Mouse (Mus musculus) left cerebral cortex, adult 2 months (tissue): ENCODE data around the gene Il4i1. TPM values are rescaled to one million over a fixed set of nuclear protein-coding genes. Genes with fewer than 3 reads are reported as not detected.

Experiments used
- DNase-seq, 2 experiments: peaks; one replicate each; pipeline ENCODE4 v3.0.0; 2021 to 2022; ENCODE audit warnings: low spot score in 2 of 2, mixed read lengths in 1 of 2; ENCODE audit errors: extremely low spot score in 1 of 2
- H3K27ac ChIP-seq: fragments of 200-600 bp; 2 replicates; pipeline ENCODE4 v1.8.1; 2022
- H3K4me3 ChIP-seq: fragments of 200-600 bp; 2 replicates; pipeline ENCODE4 v1.8.1; 2022
- CTCF ChIP-seq: fragments of 200-600 bp; IDR thresholded peaks from 2 replicates; pipeline ENCODE4 v1.8.1; 2022; ENCODE audit warnings: antibody characterized with exemption, mild to moderate bottlenecking, moderate library complexity
- intact Hi-C: fragments of 180-260 bp; cut with DNase I; formaldehyde crosslinking; loops from one replicate; pipeline ENCODE4 v1.15.1; 2025
- microRNA-seq, 2 experiments: library from miRNA; unstranded; fragments of <30 nt; microRNA quantifications; one replicate each; pipeline ENCODE4 v1.2.0; 2021
- total RNA-seq, 2 experiments: library from RNA; stranded (reverse); gene quantifications; 2 replicates each; pipeline ENCODE4 v1.2.3; 2021

The Il4i1 gene
- total RNA-seq, 2 experiments from 2014 or later: 1.8 to 2.0 TPM

DNA sequence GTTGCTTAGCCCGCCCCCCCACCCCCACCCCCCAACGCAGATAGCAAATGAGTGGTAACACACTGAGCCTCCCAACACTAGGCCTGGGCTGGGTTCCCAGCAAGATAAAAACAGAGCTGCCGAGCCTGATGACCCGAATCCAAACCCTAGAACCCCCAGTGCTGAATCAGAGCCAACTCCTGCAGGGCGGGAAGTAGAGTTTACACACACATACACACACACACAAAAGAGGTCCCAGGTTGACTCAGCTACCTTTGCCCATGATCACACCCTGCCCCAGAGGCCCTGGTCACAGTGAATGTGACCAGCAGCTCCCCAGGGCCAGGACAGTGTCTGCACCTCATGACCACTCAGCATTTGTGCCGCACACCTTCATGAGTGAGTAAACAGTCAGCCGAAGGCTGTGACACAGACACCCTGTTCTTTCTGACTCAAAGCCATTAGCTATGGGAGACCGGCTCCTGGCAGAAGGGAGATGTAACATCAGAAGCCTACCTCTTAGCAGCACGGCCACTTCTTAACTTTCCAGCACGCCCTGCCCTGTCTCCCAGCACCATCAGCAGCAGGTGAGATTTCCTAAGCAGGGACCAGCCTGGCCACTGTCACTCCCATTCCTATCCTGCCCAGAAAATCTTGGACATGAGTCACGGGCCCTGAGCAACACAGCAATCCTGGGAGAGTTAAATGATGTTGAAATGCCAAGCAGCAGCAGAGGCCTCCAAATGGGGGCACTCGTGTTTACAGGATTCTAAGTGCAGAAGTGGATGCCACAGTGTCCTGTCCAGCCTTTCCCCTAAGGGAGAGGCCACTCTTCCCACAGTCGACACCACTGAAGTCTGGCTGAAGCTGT is 72.3 kb downstream of the Il4i1 start:
- intact Hi-C loops: no loop called here
- no peak overlapping the region for H3K27ac ChIP-seq
- H3K4me3 ChIP-seq: no peak overlapping the region
- no peak for TF ChIP-seq CTCF
- no peak for DNase-seq

DNA sequence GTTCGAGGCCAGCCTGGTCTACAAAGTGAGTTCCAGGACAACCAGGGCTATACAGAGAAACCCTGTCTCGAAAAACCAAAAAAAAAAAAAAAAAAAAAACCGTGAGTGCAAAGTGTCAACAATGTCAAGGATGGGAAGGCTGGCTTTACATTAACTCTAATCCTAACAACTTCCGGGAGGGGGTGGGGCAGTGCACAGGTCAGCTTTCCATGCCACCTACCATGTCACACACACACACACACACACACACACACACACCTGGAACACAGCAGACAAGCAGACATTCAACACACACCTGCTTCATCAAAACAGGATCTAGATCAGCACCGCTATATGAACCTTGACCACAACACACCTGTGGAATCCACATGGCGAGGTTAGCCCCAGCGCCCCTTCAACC is 74.0 kb downstream of the Il4i1 start:
- H3K27ac ChIP-seq: no peak overlapping the region
- no peak for TF ChIP-seq CTCF
- H3K4me3 ChIP-seq: no peak overlapping the region
- DNase-seq: no peak
- intact Hi-C loops: no loop called here

Small RNAs within 50 kb of the gene (microRNA-seq; reads per million reads assigned to microRNA genes)
- gene Mir707: 0 to 0.49 reads per million in 2 experiments

Other genes starting within 250 kb of the Il4i1 start
- gene Napsa, start 244.0 kb upstream of the Il4i1 start, total RNA-seq: under 1 TPM in 1 of 2 experiments, not detected in 1; 0.29 TPM
- 100 to 1,000 TPM; 114 to 122 TPM for gene Kcnc3, start 225.7 kb upstream of the Il4i1 start, total RNA-seq
- 10 to 100 TPM; 21.1 to 21.4 TPM for gene Myh14, start 145.5 kb upstream of the Il4i1 start, total RNA-seq
- not detected for gene Izumo2, start 107.6 kb upstream of the Il4i1 start, total RNA-seq
- 10 to 100 TPM; 27.0 to 30.6 TPM for gene Vrk3, start 68.0 kb upstream of the Il4i1 start, total RNA-seq
- gene Zfp473, start 65.3 kb upstream of the Il4i1 start, total RNA-seq: under 1 TPM; 0.18 to 0.44 TPM
- 10 to 100 TPM; 31.9 to 32.2 TPM for gene Nup62, start 299 bp upstream of the Il4i1 start, total RNA-seq
- 10 to 100 TPM; 23.1 to 23.4 TPM for gene Atf5, start 271 bp downstream of the Il4i1 start, total RNA-seq
- 10 to 100 TPM; 69.7 to 77.0 TPM for gene Akt1s1, start 32.6 kb downstream of the Il4i1 start, total RNA-seq
- gene Tbc1d17, start 32.7 kb downstream of the Il4i1 start, total RNA-seq: 10 to 100 TPM; 64.4 to 67.5 TPM
- gene Pnkp, start 40.8 kb downstream of the Il4i1 start, total RNA-seq: 10 to 100 TPM; 27.4 to 31.2 TPM
- gene Ptov1, start 53.4 kb downstream of the Il4i1 start, total RNA-seq: 100 to 1,000 TPM; 273 to 290 TPM
- 10 to 100 TPM; 96.1 to 98.5 TPM for gene Med25, start 76.3 kb downstream of the Il4i1 start, total RNA-seq
- 10 to 100 TPM; 23.4 to 24.1 TPM for gene Fuz, start 79.7 kb downstream of the Il4i1 start, total RNA-seq
- 100 to 1,000 TPM; 327 to 331 TPM for gene Ap2a1, start 113.1 kb downstream of the Il4i1 start, total RNA-seq
- gene Tsks, start 126.8 kb downstream of the Il4i1 start, total RNA-seq: 1 to 10 TPM; 2.8 to 3.0 TPM
- 100 to 1,000 TPM in 1 of 2 experiments, 10 to 100 TPM in 1; 97.9 to 102 TPM for gene Cpt1c, start 158.5 kb downstream of the Il4i1 start, total RNA-seq
- gene Prmt1, start 170.2 kb downstream of the Il4i1 start, total RNA-seq: 100 to 1,000 TPM; 143 to 150 TPM
- gene Irf3, start 181.3 kb downstream of the Il4i1 start, total RNA-seq: 10 to 100 TPM; 36.4 to 36.9 TPM
- 1 to 10 TPM; 3.0 to 3.8 TPM for gene Bcl2l12, start 182.3 kb downstream of the Il4i1 start, total RNA-seq
- 100 to 1,000 TPM; 170 to 181 TPM for gene Scaf1, start 200.0 kb downstream of the Il4i1 start, total RNA-seq
- gene Rras, start 201.6 kb downstream of the Il4i1 start, total RNA-seq: 10 to 100 TPM; 11.8 to 12.2 TPM
- gene Prr12, start 236.5 kb downstream of the Il4i1 start, total RNA-seq: 10 to 100 TPM; 70.0 to 73.4 TPM
- gene Nosip, start 246.0 kb downstream of the Il4i1 start, total RNA-seq: 10 to 100 TPM; 53.6 to 55.6 TPM
- gene Prrg2, start 246.3 kb downstream of the Il4i1 start, total RNA-seq: 10 to 100 TPM in 1 of 2 experiments, 1 to 10 TPM in 1; 9.0 to 10.4 TPM